ENCODE assay signal across 24 mouse cellular contexts in the genomic region with DNA sequence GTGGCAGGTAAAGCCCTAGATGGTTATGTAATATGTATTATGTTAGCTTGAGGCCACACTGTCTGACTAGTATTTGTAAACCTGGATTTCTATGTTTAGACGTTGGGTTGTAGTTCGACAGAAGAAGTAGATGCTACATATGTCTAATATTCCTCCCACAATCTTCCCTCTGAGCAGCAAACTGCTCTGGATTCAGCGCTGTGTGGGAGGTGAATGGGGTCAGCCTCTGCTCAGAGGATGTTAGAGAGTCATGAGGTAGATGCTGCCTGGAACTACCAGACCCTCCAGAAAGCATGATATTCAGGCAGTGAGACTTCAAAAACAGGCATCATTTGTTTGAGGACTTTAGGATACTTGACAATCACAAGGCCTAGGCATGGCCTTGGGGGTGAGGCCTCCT.
A peak's percentile ranks its signal among the peaks of the same experiment; 100 is the strongest.
DNase-seq lines count a peak whose midpoint lies in the region; ATAC-seq and TF ChIP-seq lines count a peak whose summit lies in the region.
"Had no signal": no experiment of that assay in that cellular context is flagged by ENCODE, and none has a peak within 500 bp of the region (broad histone marks: within the 10 kb centered on the region; RNA-seq: fewer than 3 reads in every experiment).

No protein-coding gene starts in this region.

- no peak overlapping the region for H3K4me3 ChIP-seq in gastrocnemius, adult 2 months
- H3K4me3 ChIP-seq: embryonic facial prominence, embryonic 10.5 days; embryonic facial prominence, embryonic 12.5 days; forebrain, embryonic 13.5 days; forebrain, embryonic 15.5 days had no signal

- no peak for DNase-seq in frontal cortex, postnatal 14 days (ENCODE audit: low spot score in 2 of 2)
- DNase-seq in left cerebral cortex, postnatal 25 days (ENCODE audit: low spot score in 2 of 2): peak; percentile 18 to 69
- no peak for DNase-seq in left cerebral cortex, adult 11 months (ENCODE audit: low spot score)
- DNase-seq in right cerebral cortex, adult 2 months (ENCODE audit: low spot score in 2 of 2): peak; percentile 17 to 37
- DNase-seq in right cerebral cortex, postnatal 10 days (ENCODE audit: low spot score in 2 of 2): no peak
- DNase-seq in gastrocnemius, adult 2 months: no peak
- DNase-seq: adrenal gland, adult 8-10 months; adrenal gland, postnatal 14 days; adrenal gland, postnatal 36 days; B cell, adult 2 months; cerebellum, adult 11 months; cerebellum, adult 18-20 months; cerebellum, adult 8-10 months; cerebellum, adult 9-11 months; cerebellum, postnatal 14 days; cerebellum, postnatal 36 days had no signal

- intact Hi-C loops in left cerebral cortex, postnatal 25 days (cut with DNase I): no loop called here
- intact Hi-C loops in gastrocnemius, adult 2 months (cut with DNase I): no loop called here

- ATAC-seq in frontal cortex, adult (ENCODE audit: low TSS enrichment): peak; percentile 86
- ATAC-seq: activated CD4-positive, CD25-positive, alpha-beta regulatory T cell, adult 4 months; CD4-positive, CD25-positive, alpha-beta regulatory T cell, adult 4 months; forebrain, embryonic 13.5 days; forebrain, embryonic 15.5 days; Patski had no signal

- no peak for TF ChIP-seq CTCF in gastrocnemius, adult 2 months (IDR thresholded peaks at IDR 0.05)

- no peak overlapping the region for H3K27ac ChIP-seq in gastrocnemius, adult 2 months
- H3K27ac ChIP-seq: embryonic facial prominence, embryonic 10.5 days; embryonic facial prominence, embryonic 12.5 days; forebrain, embryonic 13.5 days; forebrain, embryonic 15.5 days had no signal

Comparison
In these comparisons a context has a peak if more than half of its experiments do, and no peak if none do; other contexts are left out.
1. DNase-seq: peak in left cerebral cortex, postnatal 25 days (2 of 2) and right cerebral cortex, adult 2 months (2 of 2); none in frontal cortex, postnatal 14 days (0 of 2), left cerebral cortex, adult 11 months (single experiment), right cerebral cortex, postnatal 10 days (0 of 2) and gastrocnemius, adult 2 months (single experiment).